Mouse (Mus musculus): Measurements from ENCODE around the gene Cyp2b19.

DNA sequence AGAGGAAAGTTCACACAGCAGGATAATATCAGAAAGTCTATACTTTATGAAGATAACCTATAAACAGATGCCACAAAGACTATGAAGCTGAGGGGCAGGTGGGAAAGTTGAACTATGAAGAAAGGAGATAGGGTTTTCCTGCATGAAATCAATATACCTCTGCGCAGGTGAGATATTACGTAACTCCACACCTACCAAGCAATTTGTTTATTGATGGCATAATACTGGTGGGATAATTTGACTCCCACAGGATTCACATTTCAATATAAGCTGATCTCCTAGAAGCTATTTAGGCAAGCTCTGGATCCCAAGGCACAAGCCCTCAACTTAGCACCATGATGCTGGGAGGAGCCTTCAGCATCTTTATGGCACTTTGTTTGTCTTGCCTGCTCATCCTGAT, 51.6 kb downstream of the Cyp2b19 start, which contains the start of gene Cyp2g1:
- TF ChIP-seq CTCF (conservative IDR thresholded peaks at IDR 0.05; ENCODE audit: low read length) (no peak), POU5F1 (IDR thresholded peaks at IDR 0.05; ENCODE audit: borderline replicate concordance, low read length) (no peak), NANOG (IDR thresholded peaks at IDR 0.05; ENCODE audit: borderline replicate concordance, low read length) (no peak)
